In the genomic region with DNA sequence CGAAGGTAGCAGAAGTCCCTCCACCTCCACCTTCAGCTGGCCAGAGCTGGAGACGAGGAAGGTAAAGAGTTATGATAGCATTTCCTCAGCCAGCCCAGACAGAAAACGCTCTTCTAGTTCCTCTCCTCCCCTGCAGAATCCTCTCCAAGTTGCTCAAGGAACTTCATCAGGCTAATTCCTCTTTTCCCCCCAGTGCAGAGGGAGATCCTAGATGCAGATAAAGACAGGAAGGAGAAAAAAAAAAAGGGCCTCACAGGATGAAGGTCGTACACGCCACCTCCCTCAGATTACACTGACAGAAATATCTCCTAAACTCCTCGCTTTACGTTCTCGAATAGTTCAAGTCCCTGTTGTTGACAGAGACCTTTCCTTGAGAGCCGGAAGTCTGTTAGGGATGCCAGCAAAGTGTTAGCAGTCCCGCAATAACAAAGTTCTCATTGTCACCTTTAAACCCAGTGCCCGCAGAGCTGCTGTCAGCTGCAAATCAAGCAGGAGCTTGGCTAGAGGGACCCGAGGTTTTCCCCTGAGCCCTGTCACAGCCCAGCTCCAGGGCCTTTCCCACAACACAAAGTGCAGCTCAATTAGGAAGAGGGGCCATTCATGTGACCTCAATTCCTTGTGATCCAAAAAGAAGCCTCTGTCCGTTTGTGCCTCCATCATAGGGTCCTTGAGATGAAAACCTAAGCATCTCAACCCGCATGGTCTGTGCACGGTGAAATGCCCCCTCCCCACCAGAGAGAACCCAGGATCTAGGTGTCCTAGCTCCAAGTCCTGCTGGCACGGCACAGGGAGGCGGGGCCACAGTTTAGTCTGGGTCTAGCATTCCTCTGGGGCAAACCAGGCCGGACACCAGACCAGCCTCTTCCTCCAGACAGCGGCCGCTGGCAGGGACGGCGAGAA, we compare ENCODE assay signal across 8 mouse cellular contexts. TPM values are rescaled to one million over a fixed set of nuclear protein-coding genes. Genes with fewer than 3 reads are reported as not detected.
DNase-seq lines count a peak whose midpoint lies in the region; ATAC-seq and TF ChIP-seq lines count a peak whose summit lies in the region.

No protein-coding gene starts in this region.

- peak overlapping the region; percentile 96 for H3K9ac ChIP-seq in forebrain, embryonic 13.5 days

- H3K4me2 ChIP-seq in forebrain, embryonic 13.5 days: peak overlapping the region; percentile 73

- no peak for DNase-seq in layer of hippocampus, adult 2 months (ENCODE audit: low spot score in 2 of 2)
- no peak for DNase-seq in layer of hippocampus, adult 11-12 months (ENCODE audit: low spot score)
- DNase-seq in cerebellum, adult 11-12 months: peak; percentile 82
- DNase-seq in heart, postnatal 4 days: peak; percentile 75
- peak; percentile 70 for DNase-seq in limb, embryonic 10.5 days (ENCODE audit: low spot score)
- no peak for DNase-seq in midbrain, embryonic 10.5 days (ENCODE audit: low spot score)
- DNase-seq in testis, postnatal 14 days (ENCODE audit: low spot score): peak; percentile 78

- WGBS in forebrain, embryonic 13.5 days: 25% methylated on average over 22 of the region's 22 CpGs
- 17% methylated on average over 22 of the region's 22 CpGs for WGBS in limb, embryonic 10.5 days
- WGBS in midbrain, embryonic 10.5 days: 28% methylated on average over 22 of the region's 22 CpGs

- TF ChIP-seq CTCF in layer of hippocampus, adult 2 months (conservative IDR thresholded peaks at IDR 0.05): no peak

- H3K4me1 ChIP-seq in forebrain, embryonic 13.5 days: peaks cover 28% of the 10 kb centered on the region
- H3K4me1 ChIP-seq in limb, embryonic 10.5 days: peaks cover 48% of the 10 kb centered on the region
- H3K4me1 ChIP-seq in midbrain, embryonic 10.5 days: peaks cover 72% of the 10 kb centered on the region

- H3K27ac ChIP-seq in layer of hippocampus, adult 2 months: peak overlapping the region; percentile 92
- peak overlapping the region; percentile 91 for H3K27ac ChIP-seq in forebrain, embryonic 13.5 days
- peak overlapping the region; percentile 98 for H3K27ac ChIP-seq in limb, embryonic 10.5 days
- peak overlapping the region; percentile 98 for H3K27ac ChIP-seq in midbrain, embryonic 10.5 days (replicated peaks)

- ATAC-seq in forebrain, embryonic 13.5 days: peak; percentile 26

- no peaks in the 10 kb centered on the region for H3K9me3 ChIP-seq in forebrain, embryonic 13.5 days (replicated peaks)
- no peaks in the 10 kb centered on the region for H3K9me3 ChIP-seq in limb, embryonic 10.5 days (replicated peaks)
- H3K9me3 ChIP-seq in midbrain, embryonic 10.5 days (replicated peaks): no peaks in the 10 kb centered on the region

- peak overlapping the region; percentile 74 for H3K4me3 ChIP-seq in layer of hippocampus, adult 2 months
- peak overlapping the region; percentile 90 for H3K4me3 ChIP-seq in forebrain, embryonic 13.5 days
- H3K4me3 ChIP-seq in limb, embryonic 10.5 days: peak overlapping the region; percentile 99
- peak overlapping the region; percentile 97 for H3K4me3 ChIP-seq in midbrain, embryonic 10.5 days

- peaks cover 58% of the 10 kb centered on the region for H3K36me3 ChIP-seq in forebrain, embryonic 13.5 days (ENCODE audit: poor library complexity, severe bottlenecking)
- peaks cover 57% of the 10 kb centered on the region for H3K36me3 ChIP-seq in limb, embryonic 10.5 days
- H3K36me3 ChIP-seq in midbrain, embryonic 10.5 days: peaks cover 57% of the 10 kb centered on the region

- H3K27me3 ChIP-seq in forebrain, embryonic 13.5 days: no peaks in the 10 kb centered on the region
- H3K27me3 ChIP-seq in limb, embryonic 10.5 days (ENCODE audit: low read depth, poor library complexity, severe bottlenecking): no peaks in the 10 kb centered on the region
- peaks cover 10% of the 10 kb centered on the region; the same call in 1 of the 2 replicates for H3K27me3 ChIP-seq in midbrain, embryonic 10.5 days (ENCODE audit: low read depth, poor library complexity, severe bottlenecking)

RNA-seq across cellular contexts. Expression of a gene that starts 0.8 kb away (rescaled TPM):
- 100 to 1,000 TPM; 227 to 255 TPM for total RNA-seq in layer of hippocampus, adult 2 months (2021)
- polyA plus RNA-seq in forebrain, embryonic 13.5 days (2015; fragmentation: Nextera tagmentation; extraction: Ambion mirVana): 150 and 155 TPM in 2 replicates
- total RNA-seq in heart, postnatal 4 days (2021): 10 to 100 TPM; 50.0 to 53.8 TPM
- 91.4 and 122 TPM in 2 replicates for polyA plus RNA-seq in limb, embryonic 10.5 days (2016; fragmentation: Nextera tagmentation; extraction: Ambion mirVana)
- 119 and 142 TPM in 2 replicates for polyA plus RNA-seq in midbrain, embryonic 10.5 days (2016; fragmentation: Nextera tagmentation; extraction: Ambion mirVana)

RNA-seq across cellular contexts. Expression of a gene that starts 4.8 kb away (rescaled TPM):
- 100 to 1,000 TPM; 395 to 408 TPM for total RNA-seq in layer of hippocampus, adult 2 months (2021)
- polyA plus RNA-seq in forebrain, embryonic 13.5 days (2015; fragmentation: Nextera tagmentation; extraction: Ambion mirVana): 24.3 and 25.8 TPM in 2 replicates
- total RNA-seq in heart, postnatal 4 days (2021): 10 to 100 TPM; 19.9 to 21.0 TPM
- polyA plus RNA-seq in limb, embryonic 10.5 days (2016; fragmentation: Nextera tagmentation; extraction: Ambion mirVana): 25.8 and 36.3 TPM in 2 replicates
- 24.8 and 28.7 TPM in 2 replicates for polyA plus RNA-seq in midbrain, embryonic 10.5 days (2016; fragmentation: Nextera tagmentation; extraction: Ambion mirVana)

RNA-seq across cellular contexts. Expression of a gene that starts 14.2 kb away (rescaled TPM):
- total RNA-seq in layer of hippocampus, adult 2 months (2021): 10 to 100 TPM; 21.9 to 25.4 TPM
- 0.93 and 1.1 TPM in 2 replicates for polyA plus RNA-seq in forebrain, embryonic 13.5 days (2015; fragmentation: Nextera tagmentation; extraction: Ambion mirVana)
- 10 to 100 TPM; 25.7 to 31.8 TPM for total RNA-seq in heart, postnatal 4 days (2021)
- 3.4 and 4.1 TPM in 2 replicates for polyA plus RNA-seq in limb, embryonic 10.5 days (2016; fragmentation: Nextera tagmentation; extraction: Ambion mirVana)
- polyA plus RNA-seq in midbrain, embryonic 10.5 days (2016; fragmentation: Nextera tagmentation; extraction: Ambion mirVana): 0.87 and 1.4 TPM in 2 replicates

RNA-seq across cellular contexts. Expression of a gene that starts 16.7 kb away (rescaled TPM):
- total RNA-seq in layer of hippocampus, adult 2 months (2021): 10 to 100 TPM; 98.0 to 98.6 TPM
- polyA plus RNA-seq in forebrain, embryonic 13.5 days (2015; fragmentation: Nextera tagmentation; extraction: Ambion mirVana): 18.8 and 19.5 TPM in 2 replicates
- total RNA-seq in heart, postnatal 4 days (2021): 10 to 100 TPM; 25.7 to 26.6 TPM
- polyA plus RNA-seq in limb, embryonic 10.5 days (2016; fragmentation: Nextera tagmentation; extraction: Ambion mirVana): 25.0 and 27.8 TPM in 2 replicates
- 16.5 and 18.1 TPM in 2 replicates for polyA plus RNA-seq in midbrain, embryonic 10.5 days (2016; fragmentation: Nextera tagmentation; extraction: Ambion mirVana)

RNA-seq across cellular contexts. Expression of a gene that starts 29.7 kb away (rescaled TPM):
- total RNA-seq in layer of hippocampus, adult 2 months (2021): 100 to 1,000 TPM; 116 to 123 TPM
- 15.7 and 16.7 TPM in 2 replicates for polyA plus RNA-seq in forebrain, embryonic 13.5 days (2015; fragmentation: Nextera tagmentation; extraction: Ambion mirVana)
- total RNA-seq in heart, postnatal 4 days (2021): 1 to 10 TPM; 2.2 to 2.7 TPM
- polyA plus RNA-seq in limb, embryonic 10.5 days (2016; fragmentation: Nextera tagmentation; extraction: Ambion mirVana): 2.8 and 3.4 TPM in 2 replicates
- polyA plus RNA-seq in midbrain, embryonic 10.5 days (2016; fragmentation: Nextera tagmentation; extraction: Ambion mirVana): 4.9 and 6.1 TPM in 2 replicates

Comparison
In these comparisons a context has a peak if more than half of its experiments do, and no peak if none do; other contexts are left out.
1. DNase-seq: peak in cerebellum, adult 11-12 months (single experiment), heart, postnatal 4 days (single experiment), limb, embryonic 10.5 days (single experiment) and testis, postnatal 14 days (single experiment); none in layer of hippocampus, adult 2 months (0 of 2), layer of hippocampus, adult 11-12 months (single experiment) and midbrain, embryonic 10.5 days (single experiment).
2. Peak in every context shown above with its lines, with median percentiles within 50 percentile points of each other: H3K27ac ChIP-seq and H3K4me3 ChIP-seq.